Mouse (Mus musculus) forebrain, embryonic 10.5 days (tissue): ENCODE data around the gene St6galnac5. TPM values are rescaled to one million over a fixed set of nuclear protein-coding genes. Genes with fewer than 3 reads are reported as not detected.

Source experiments
- DNase-seq: peaks from one replicate; pipeline ENCODE4 v3.0.0-alpha.2; 2017; ENCODE audit warnings: low spot score; ENCODE audit errors: extremely low spot score
- H3K27ac ChIP-seq: fragments of 300-500 bp; sonication (generic); 2 replicates; pipeline ENCODE4 v1.5.1; 2016; ENCODE audit warnings: mild to moderate bottlenecking
- H3K27me3 ChIP-seq: fragments of 300-500 bp; sonication (generic); 2 replicates; pipeline ENCODE4 v1.6.1; 2016; ENCODE audit warnings: mild to moderate bottlenecking; ENCODE audit not compliant: poor library complexity, severe bottlenecking
- H3K36me3 ChIP-seq: fragments of 300-500 bp; sonication (generic); replicated peaks from 2 replicates; pipeline ENCODE4 v1.6.1; 2016; ENCODE audit warnings: mild to moderate bottlenecking, moderate library complexity
- H3K4me1 ChIP-seq: fragments of 300-500 bp; sonication (generic); 2 replicates; pipeline ENCODE4 v1.6.1; 2016
- H3K4me3 ChIP-seq: fragments of 300-500 bp; sonication (generic); 2 replicates; pipeline ENCODE4 v1.5.1; 2016; ENCODE audit warnings: mild to moderate bottlenecking, moderate library complexity
- H3K9me3 ChIP-seq: fragments of 300-500 bp; sonication (generic); 2 replicates; pipeline ENCODE4 v1.6.1; 2016; ENCODE audit warnings: mild to moderate bottlenecking, moderate library complexity
- WGBS: fragments of 180-500 bp; shearing (Covaris S2); methylation state at CpG from one replicate; pipeline ENCODE4 v1.1.7; 2016; 5-methylcytosine and 5-hydroxymethylcytosine counted together
- polyA plus RNA-seq: library from polyadenylated mRNA; unstranded; fragments of >200 nt; fragmentation: Nextera tagmentation; extraction: Ambion mirVana; gene quantifications from 2 replicates; pipeline ENCODE4 v1.2.1, GENCODE M21; 2016

The St6galnac5 gene
- polyA plus RNA-seq, 1 experiment from 2014 or later, result 1.1 TPM

DNA sequence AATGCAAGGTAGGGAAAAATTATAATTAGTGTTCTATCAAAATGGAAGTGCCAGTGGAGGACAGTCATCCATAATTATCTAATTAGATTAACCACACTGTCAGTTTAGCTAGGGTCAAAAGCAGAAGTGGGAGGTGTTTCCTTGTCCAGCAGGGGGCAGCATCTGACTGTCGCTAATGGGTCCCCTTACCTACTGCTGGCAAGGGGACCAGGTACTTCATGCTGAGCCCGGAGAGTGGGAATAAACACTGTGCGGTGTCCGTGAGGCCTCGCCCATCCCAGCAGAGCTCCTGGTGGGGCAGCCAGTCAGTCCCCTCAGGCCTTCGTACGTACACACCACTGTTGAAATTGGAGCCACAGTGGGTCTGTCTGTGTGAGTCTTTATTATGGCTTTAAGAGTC lies 198.3 kb downstream of the St6galnac5 start:
- no peak overlapping the region for H3K27ac ChIP-seq
- H3K4me1 ChIP-seq, result no peaks in the 10 kb centered on the region
- 27% methylated on average over 7 of the region's 7 CpGs for WGBS
- peaks cover 18% of the 10 kb centered on the region for H3K36me3 ChIP-seq
- H3K4me3 ChIP-seq, result no peak overlapping the region
- no peaks in the 10 kb centered on the region for H3K27me3 ChIP-seq
- no peaks in the 10 kb centered on the region for H3K9me3 ChIP-seq
- peak; percentile 62 for DNase-seq

GRCm38 (mm10) chr3:152779819-152780218 lies 202.2 kb downstream of the St6galnac5 start:
- Histone ChIP-seq H3K36me3 (peaks cover 3% of the 10 kb centered on the region; the same call in 1 of the 2 replicates), H3K4me1 (no peaks in the 10 kb centered on the region), H3K27ac (no peak overlapping the region), H3K9me3 (no peaks in the 10 kb centered on the region), H3K4me3 (no peak overlapping the region), H3K27me3 (no peaks in the 10 kb centered on the region)
- DNase-seq, result no peak
- 91% methylated on average over 4 of the region's 4 CpGs for WGBS

GRCm38 (mm10) chr3:152776872-152777540 lies 205.0 kb downstream of the St6galnac5 start:
- no peak for DNase-seq
- no peak overlapping the region for H3K27ac ChIP-seq
- WGBS, result 91% methylated on average over 16 of the region's 16 CpGs
- no peaks in the 10 kb centered on the region for H3K27me3 ChIP-seq
- no peaks in the 10 kb centered on the region for H3K9me3 ChIP-seq
- peaks cover 3% of the 10 kb centered on the region; the same call in 1 of the 2 replicates for H3K36me3 ChIP-seq
- no peaks in the 10 kb centered on the region for H3K4me1 ChIP-seq
- H3K4me3 ChIP-seq, result no peak overlapping the region

DNA sequence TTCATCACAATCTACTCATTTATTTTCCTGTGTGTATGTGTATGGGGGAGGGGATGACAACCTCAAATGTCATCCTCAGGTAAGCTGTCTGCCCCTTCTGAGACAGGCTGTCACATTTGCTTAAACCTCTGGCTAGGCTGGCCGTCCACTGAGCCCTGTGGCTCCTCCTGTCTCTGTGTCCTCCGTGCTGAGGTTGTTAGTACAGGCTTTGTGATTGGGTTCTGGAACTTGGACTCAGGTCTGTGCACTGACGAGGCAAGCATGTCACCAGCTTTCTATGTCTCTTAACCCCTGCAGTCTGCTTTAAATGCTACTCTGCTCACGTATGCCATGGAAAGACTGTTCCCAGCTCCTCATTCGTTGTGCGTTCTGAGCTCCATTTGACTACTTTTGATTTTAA lies 205.7 kb downstream of the St6galnac5 start:
- no peak overlapping the region for H3K27ac ChIP-seq
- 85% methylated on average over 6 of the region's 6 CpGs for WGBS

DNA sequence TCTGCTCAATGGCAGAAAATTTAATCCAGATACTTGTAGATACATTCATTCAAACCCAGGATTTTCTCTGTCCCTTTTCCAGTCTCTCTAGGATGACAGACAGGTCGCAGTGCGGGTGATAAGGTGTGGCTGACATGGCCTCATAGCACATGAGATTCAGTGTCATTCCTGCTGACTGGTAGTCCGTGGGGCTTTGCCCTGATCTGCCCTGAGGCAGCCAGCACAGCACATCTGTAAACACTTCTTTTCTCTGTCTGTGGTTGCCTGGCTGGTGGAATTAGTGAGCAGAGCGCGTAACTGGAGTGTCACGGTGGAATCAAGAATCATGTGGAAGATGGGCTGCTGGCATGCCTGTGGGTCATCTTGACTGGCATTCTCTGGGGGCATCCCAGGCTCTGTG lies 212.0 kb downstream of the St6galnac5 start:
- Histone ChIP-seq H3K4me1 (peaks cover 1% of the 10 kb centered on the region), H3K27me3 (no peaks in the 10 kb centered on the region), H3K27ac (no peak overlapping the region), H3K36me3 (peaks cover 14% of the 10 kb centered on the region), H3K4me3 (no peak overlapping the region), H3K9me3 (no peaks in the 10 kb centered on the region)
- WGBS, result 82% methylated on average over 6 of the region's 6 CpGs
- DNase-seq, result no peak

More for the DNA sequence above, 205.7 kb downstream of the St6galnac5 start:
- Histone ChIP-seq H3K36me3 (peaks cover 3% of the 10 kb centered on the region; the same call in 1 of the 2 replicates), H3K4me1 (no peaks in the 10 kb centered on the region), H3K9me3 (no peaks in the 10 kb centered on the region), H3K4me3 (no peak overlapping the region), H3K27me3 (no peaks in the 10 kb centered on the region)
- no peak for DNase-seq

DNA sequence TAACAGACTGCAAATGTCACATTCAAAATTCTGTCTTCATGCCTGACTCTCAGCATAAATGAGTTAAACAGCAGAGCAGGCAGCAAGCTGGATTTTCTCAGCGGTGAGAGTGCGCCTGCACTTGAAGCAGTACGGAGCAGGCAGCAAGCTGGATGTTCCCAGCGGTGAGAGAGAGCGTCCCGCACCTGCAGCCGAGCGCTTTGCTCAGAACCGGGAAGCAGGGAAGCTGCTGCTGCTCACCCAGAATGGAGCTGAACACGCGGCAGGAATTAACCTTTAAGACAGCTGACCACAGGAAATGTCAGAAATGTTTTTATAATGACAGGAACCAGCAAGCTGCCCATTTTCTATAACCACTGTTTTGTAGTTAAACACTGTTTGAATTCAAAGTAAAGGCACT lies 214.6 kb downstream of the St6galnac5 start:
- Histone ChIP-seq H3K9me3 (no peaks in the 10 kb centered on the region), H3K27me3 (no peaks in the 10 kb centered on the region), H3K36me3 (peaks cover 14% of the 10 kb centered on the region), H3K27ac (no peak overlapping the region), H3K4me3 (no peak overlapping the region), H3K4me1 (peaks cover 19% of the 10 kb centered on the region)
- whole genome bisulfite sequencing, result 85% methylated on average over 11 of the region's 11 CpGs
- no peak for DNase-seq
